Mouse (Mus musculus) NIH3T3 (cell line): ENCODE measurements around the gene Arid5b.

Source experiments
- DNase-seq: peaks from one replicate; pipeline ENCODE4 v3.0.0-alpha.2; 2012; ENCODE audit warnings: low read depth

The Arid5b gene

DNA sequence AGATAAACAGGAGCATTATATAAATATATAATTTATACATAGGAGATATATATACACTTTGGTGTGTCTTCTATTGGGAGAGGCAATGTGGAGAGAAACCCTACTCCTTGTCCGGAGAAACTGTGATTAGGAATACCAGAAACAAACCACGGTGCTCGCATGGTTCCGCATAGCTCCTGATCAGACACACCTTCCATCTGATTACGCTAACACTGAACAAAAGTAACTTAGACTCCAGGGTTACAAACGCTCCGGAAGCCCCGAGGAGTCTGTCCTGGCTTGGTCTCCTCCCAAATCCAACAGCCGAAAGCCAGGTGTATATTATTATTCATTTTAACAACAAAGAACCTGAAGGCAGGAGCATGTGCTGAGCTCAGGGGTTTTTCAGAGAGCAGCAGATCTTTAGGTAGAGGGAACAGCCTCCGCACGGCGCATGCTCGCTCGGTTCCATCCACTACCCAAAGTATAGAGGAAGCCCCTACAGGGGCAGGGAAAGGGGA is 41.5 kb downstream of the Arid5b start:
- no peak for DNase-seq

GRCm38 (mm10) chr10:68231385-68232182 is 47.0 kb downstream of the Arid5b start:
- DNase-seq, result no peak

- no peak for DNase-seq
These were observed 47.7 kb downstream of the Arid5b start for GRCm38 (mm10) chr10:68230653-68231384.

DNA sequence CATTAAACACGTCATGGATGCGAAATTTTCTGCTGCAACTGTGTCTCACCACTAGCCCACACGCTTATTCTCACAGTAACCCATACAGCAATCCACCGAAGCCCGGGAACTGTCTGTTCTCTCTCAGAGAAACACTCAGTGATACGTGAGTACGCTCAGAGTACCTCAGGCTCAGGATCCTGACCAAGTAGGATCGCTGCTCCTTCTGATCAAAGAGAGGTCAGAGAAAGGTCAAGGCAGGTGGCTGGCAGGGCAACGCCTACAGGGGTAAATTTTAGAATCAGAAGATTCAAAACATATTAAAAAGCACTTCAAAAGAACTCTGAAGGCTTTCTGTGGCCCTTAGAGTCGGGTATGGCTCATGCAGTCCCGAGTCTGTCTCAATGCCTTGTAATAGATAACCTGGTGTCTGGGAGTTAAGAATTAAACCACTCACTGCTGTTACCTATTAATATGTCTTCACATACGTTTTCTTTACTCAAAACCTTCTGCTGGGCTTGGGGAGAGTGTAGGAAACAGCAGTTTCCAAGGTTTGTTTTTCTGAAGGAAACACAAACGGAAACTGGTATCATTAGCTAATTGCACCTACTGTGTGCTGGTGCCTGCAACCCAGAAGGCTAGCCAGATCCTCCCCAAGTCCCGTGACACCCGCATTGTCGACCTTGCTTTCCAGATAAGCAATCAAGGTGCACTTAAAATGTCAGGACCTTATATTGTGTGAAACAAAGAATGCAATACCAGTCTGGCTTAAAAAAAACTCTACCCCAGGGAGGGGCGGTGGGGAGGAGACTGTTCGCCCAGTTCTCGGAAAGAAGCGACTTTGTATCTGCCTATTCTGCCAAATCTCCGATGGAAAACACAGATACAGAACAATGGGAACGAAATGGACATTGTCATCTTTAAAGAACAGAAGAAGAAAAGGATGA is 48.6 kb downstream of the Arid5b start:
- DNase-seq, result no peak

DNA sequence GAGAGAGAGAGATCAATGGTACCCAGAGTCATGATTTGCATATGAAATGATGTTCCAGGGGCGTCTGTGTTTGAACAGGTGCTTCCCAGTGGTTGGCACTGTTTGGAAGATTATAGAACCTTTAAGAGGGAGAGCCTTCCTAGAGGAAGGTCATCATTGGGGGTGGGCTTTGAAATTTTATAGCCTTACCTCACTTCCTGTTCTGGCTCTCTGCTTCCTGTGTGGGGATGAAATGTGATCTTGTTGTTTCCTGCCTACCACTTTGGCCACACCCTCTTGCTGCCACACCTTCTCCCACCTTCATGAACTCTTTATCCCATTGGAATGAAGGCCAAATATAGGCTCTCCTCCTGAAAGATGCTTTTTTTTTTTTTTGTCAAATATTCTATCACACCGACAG is 55.9 kb downstream of the Arid5b start:
- DNase-seq, result no peak

GRCm38 (mm10) chr10:68222012-68222411 is 56.5 kb downstream of the Arid5b start:
- DNase-seq, result no peak

GRCm38 (mm10) chr10:68219327-68219726 is 59.2 kb downstream of the Arid5b start:
- no peak for DNase-seq

- no peak for DNase-seq
These were observed 59.9 kb downstream of the Arid5b start for GRCm38 (mm10) chr10:68218678-68219077.

DNA sequence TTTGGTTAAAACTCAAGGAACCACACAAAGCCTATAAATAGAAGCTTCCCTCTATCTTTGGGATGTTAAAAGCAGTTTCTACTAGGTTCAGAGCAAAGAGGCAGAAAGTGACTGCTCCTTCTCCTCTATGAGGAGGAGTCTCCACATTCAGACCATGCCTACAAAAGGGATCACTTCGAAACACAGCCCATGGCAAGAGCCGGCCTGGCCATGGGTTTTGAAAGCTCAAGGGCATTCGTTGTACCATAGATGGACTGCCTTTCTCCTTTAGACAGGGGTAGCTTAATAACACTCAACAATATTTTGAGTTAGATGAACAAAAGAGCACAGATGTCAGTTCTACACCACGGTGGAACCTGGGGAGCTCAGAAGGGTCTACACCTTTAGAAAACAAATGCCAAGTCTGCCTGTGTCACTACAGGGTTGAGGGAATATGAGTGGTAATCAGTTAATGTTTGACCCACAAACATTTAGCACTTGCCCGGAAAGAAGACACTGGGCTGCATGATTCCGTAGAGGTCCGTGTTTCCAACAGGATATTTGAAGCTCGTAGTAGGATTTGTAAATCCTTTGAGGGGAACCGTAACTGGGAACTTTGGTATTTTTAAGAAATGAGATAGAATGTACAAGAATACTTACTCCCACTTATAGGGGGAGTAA is 63.6 kb downstream of the Arid5b start:
- DNase-seq, result no peak

DNA sequence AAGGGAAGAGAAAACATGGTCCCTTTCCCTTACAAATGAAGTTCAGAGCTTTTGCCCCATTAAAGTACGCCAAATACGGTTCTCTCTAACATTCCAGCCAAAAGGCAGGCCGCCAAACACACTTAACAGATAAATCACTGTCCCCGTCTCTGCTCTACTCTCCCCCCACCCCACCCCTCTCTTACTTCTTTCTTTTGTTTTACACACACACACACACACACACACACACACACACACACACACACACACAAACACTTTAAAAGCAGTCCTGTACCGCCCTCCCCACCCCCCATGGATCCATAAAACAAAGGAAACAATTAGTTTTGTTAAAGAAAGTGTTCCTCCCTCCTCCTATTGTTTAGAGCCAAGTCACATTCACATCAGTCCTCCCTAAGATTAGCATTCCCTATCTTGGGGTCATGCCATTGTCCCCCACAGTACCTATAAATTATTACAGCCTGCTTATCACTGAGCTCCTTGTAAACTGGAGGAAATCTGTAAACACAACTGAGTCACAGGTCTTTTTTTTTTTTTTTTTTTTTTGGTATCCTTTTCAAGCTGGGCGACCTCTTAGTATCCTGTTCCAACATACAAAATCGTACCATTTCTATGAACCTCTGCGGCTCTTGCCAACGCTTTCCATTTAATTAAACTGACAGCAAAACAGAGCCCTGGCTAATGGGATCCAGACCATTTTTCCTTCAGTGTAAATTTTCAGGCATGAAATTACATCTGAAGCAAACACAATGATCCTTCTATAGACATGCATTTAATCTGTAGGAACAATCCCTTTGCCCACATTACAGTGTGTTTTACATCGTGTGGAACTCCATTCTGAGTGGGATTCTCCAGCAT is 66.3 kb downstream of the Arid5b start:
- peak; percentile 77 for DNase-seq

GRCm38 (mm10) chr10:68211514-68211913 is 67.0 kb downstream of the Arid5b start:
- no peak for DNase-seq

DNA sequence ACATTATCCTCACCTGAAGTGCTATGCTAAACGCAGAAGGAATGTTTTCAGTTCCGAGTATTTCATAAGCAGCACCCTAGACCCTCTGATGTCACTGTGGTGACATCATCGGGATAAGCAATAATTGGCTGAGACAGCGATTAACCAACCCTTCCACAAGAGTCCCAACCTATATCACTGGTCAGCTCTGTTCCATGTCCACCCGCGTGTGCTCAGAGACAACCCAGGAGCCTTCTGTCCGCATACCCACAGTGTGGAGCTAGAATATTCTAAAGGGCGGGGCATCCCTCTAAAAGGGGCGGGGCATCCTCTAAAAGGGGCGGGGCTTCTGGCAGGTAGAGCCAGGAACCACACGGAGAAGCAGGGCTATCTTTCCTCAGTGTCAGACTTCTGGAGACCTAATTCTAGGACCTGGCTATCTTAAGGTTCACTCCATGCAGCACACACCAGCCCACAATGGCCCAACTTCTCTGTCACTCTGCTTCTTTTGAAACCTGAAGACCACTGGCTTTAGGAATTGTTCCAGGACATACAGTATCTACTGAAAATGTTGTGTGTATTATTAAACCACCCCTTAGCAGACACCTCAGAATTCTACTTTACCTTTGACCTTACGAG is 68.4 kb downstream of the Arid5b start:
- DNase-seq, result no peak

GRCm38 (mm10) chr10:68208670-68209065 is 69.9 kb downstream of the Arid5b start:
- DNase-seq, result no peak

DNA sequence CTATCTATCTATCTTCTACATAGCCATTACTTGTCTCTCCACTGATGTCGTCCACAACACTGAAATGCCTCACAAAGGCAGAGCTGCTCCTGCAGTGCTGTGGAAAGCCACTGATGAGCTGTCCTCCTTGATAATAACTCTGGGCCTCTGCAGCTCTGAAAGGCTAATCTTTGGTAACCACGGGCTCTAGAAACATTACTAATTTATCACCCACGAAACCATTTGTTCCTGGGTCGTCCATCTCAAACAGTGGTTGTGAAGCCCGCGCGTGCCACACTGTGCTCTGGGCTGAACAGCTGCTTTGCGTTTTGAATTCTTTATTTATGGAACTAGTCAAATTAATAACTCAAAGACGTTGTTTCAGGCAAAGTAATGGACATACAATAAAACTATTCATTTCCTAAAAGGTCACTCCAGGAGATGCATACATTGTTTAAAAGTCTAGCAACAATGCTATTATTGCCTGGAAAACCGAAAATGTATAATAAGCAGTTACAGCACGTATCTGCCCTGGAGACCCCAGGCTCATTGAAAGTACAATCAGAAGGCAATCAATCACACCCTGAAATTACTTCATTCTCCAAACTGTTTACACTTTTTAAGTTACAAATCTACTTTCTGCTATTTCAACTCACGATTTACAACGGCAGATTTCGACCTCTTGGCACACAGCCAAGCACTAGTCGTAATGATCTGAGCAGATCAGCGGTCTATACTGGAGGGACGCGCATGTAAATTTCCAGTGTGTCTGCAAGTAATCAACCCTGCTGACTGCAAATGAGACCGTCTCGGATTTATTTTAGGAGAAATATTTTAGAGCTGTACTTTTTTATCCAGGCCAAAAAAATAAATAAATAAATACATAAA is 70.5 kb downstream of the Arid5b start:
- peak; percentile 57 for DNase-seq

DNA sequence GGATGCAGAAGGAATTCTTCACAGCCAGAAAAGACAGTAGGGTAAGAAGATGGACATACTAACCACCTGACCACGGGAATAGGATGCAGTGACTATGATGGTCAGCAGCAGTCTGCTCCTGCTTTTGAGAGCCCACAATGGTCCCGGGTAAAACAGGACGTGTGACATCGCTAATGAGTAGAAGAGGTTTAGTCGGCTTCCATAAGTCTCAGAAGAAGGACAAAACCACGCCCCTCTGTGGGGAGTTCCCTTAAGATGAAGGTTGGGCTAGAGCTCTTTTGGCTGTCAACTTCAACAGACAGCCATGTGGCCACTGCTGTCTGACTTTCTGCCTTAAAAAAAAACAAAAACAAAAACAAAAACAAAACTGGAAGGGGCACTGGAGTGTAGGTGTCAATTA is 74.1 kb downstream of the Arid5b start:
- DNase-seq, result no peak

- no peak for DNase-seq
These were observed 74.7 kb downstream of the Arid5b start for GRCm38 (mm10) chr10:68203860-68204259.

DNA sequence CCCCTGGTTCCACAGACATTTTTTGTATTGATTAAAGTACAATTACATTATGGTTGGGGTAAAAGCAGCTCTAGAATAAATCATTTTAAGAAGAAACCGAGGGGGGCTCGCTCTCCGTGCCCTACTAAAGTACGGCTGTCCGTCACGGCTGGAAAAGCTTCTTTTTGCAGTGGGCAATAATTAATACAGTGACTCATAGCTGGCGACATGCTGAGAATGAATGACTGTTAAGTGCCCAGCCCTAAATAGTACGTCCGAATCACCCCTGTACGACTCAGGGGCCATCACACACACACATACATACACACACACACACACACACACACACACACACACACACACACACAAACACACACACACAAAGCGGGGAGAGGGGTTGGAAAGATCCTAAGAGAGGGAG is 75.2 kb downstream of the Arid5b start:
- DNase-seq, result peak; percentile 51

- no peak for DNase-seq
These were observed 79.1 kb downstream of the Arid5b start for GRCm38 (mm10) chr10:68199440-68199839.

DNA sequence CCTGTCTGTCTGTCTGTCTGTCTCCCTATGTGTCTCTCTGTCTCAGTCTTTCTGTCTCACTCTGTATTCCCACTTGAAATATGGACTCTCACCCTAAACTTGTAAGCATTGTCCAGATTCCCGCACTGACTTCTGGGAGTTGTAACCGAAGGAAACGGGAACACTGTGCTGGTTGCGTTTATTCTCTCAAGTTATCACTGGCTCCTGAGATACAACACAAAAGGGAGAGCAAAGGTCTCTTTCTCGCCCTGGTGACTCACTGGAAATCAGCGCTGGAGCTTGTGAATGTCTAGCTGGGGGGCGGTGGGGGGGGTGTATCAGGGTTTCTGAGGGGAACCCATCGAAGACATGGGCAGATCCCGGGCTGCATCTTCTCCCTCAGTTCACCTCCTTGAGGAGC is 82.2 kb downstream of the Arid5b start:
- DNase-seq, result no peak
